Mouse (Mus musculus) hindbrain, postnatal 0 days (tissue): ENCODE measurements around the gene Wfdc15a. TPM values are rescaled to one million over a fixed set of nuclear protein-coding genes. Genes with fewer than 3 reads are reported as not detected.
"Not testable (repeated sequence)": the region's sequence is repeated elsewhere in the genome, so short reads cannot be mapped to it uniquely, and the experiment has no call there.

ENCODE experiments used
- ATAC-seq: fragments of 200-750 bp; cut with Nextera tagmentation; 2 replicates; pipeline ENCODE4 v1.8.0; 2017; ENCODE audit warnings: mild to moderate bottlenecking, moderate TSS enrichment, moderate library complexity
- DNase-seq: peaks from one replicate; pipeline ENCODE4 v3.0.0-alpha.2; 2015; ENCODE audit warnings: low spot score
- H3K27ac ChIP-seq: fragments of 300-500 bp; sonication (generic); 2 replicates; pipeline ENCODE4 v1.5.1; 2014; ENCODE audit warnings: mild to moderate bottlenecking
- H3K27me3 ChIP-seq: fragments of 300-500 bp; sonication (generic); 2 replicates; pipeline ENCODE4 v1.6.1; 2014; ENCODE audit warnings: low read length, mixed read lengths; ENCODE audit not compliant: insufficient read depth
- H3K36me3 ChIP-seq: fragments of 300-500 bp; sonication (generic); 2 replicates; pipeline ENCODE4 v1.6.1; 2014; ENCODE audit warnings: low read length, mixed read lengths; ENCODE audit not compliant: insufficient read depth
- H3K4me1 ChIP-seq: fragments of 300-500 bp; sonication (generic); 2 replicates; pipeline ENCODE4 v1.6.1; 2014; ENCODE audit warnings: antibody characterized with exemption, low read length, mixed read lengths; ENCODE audit not compliant: insufficient read depth
- H3K4me2 ChIP-seq: fragments of 300-500 bp; sonication (generic); 2 replicates; pipeline ENCODE4 v1.6.1; 2014; ENCODE audit warnings: low read depth, mild to moderate bottlenecking, low read length, moderate library complexity, mixed read lengths
- H3K4me3 ChIP-seq: fragments of 300-500 bp; sonication (generic); 2 replicates; pipeline ENCODE4 v1.5.1; 2014; ENCODE audit warnings: low read length
- H3K9ac ChIP-seq: fragments of 300-500 bp; sonication (generic); replicated peaks from 2 replicates; pipeline ENCODE4 v1.6.1; 2014; ENCODE audit warnings: mild to moderate bottlenecking, low read length, moderate library complexity, mixed read lengths
- H3K9me3 ChIP-seq: fragments of 300-500 bp; sonication (generic); 2 replicates; pipeline ENCODE4 v1.6.1; 2016; ENCODE audit warnings: low read length, mixed read lengths
- CTCF ChIP-seq: IDR thresholded peaks from 2 replicates; pipeline ENCODE4 v1.5.1; 2016; ENCODE audit warnings: antibody characterized with exemption, control low read depth, low read depth
- WGBS: fragments of 180-500 bp; shearing (Covaris S2); extraction: QIAGEN DNeasy Blood & Tissue Kit; methylation state at CpG from one replicate; pipeline ENCODE4 v1.1.7; 2014; 5-methylcytosine and 5-hydroxymethylcytosine counted together
- polyA plus RNA-seq: library from polyadenylated mRNA; unstranded; fragments of >200 nt; fragmentation: Nextera tagmentation; extraction: Ambion mirVana; gene quantifications from 2 replicates; pipeline ENCODE4 v1.2.1, GENCODE M21; 2015
- total RNA-seq: library from RNA; depleted of rRNA; stranded (reverse); fragments of >200 nt; gene quantifications from 2 replicates; pipeline ENCODE4 v1.2.3, GENCODE M21; 2014

Gene Wfdc15a
- total and polyA plus RNA-seq, 2 experiments from 2014 or later, result not detected

- Histone ChIP-seq H3K9me3 (no peaks in the 10 kb centered on the region), H3K4me2 (no peak overlapping the region), H3K4me3 (no peak overlapping the region), H3K27ac (no peak overlapping the region), H3K36me3 (no peaks in the 10 kb centered on the region), H3K27me3 (no peaks in the 10 kb centered on the region), H3K9ac (no peak overlapping the region), H3K4me1 (no peaks in the 10 kb centered on the region)
- TF ChIP-seq CTCF, result no peak
- DNase-seq (no peak), ATAC-seq (no peak)
- WGBS, result 78% methylated on average over 4 of the region's 4 CpGs
Observed at GRCm38 (mm10) chr2:164210892-164211291, 11.0 kb upstream of the Wfdc15a start.

GRCm38 (mm10) chr2:164206676-164207075 lies 6.7 kb upstream of the Wfdc15a start:
- DNase-seq (no peak), ATAC-seq (no peak)
- Histone ChIP-seq H3K4me2 (no peak overlapping the region), H3K36me3 (no peaks in the 10 kb centered on the region), H3K4me3 (no peak overlapping the region), H3K27ac (no peak overlapping the region), H3K4me1 (no peaks in the 10 kb centered on the region), H3K9me3 (no peaks in the 10 kb centered on the region), H3K9ac (no peak overlapping the region), H3K27me3 (no peaks in the 10 kb centered on the region)
- no peak for TF ChIP-seq CTCF
- 86% methylated on average over 4 of the region's 4 CpGs for WGBS

GRCm38 (mm10) chr2:164206011-164206410 lies 6.1 kb upstream of the Wfdc15a start:
- not testable (repeated sequence) for H3K4me3 ChIP-seq, ATAC-seq, DNase-seq, H3K9me3 ChIP-seq, H3K27me3 ChIP-seq, H3K4me2 ChIP-seq, H3K4me1 ChIP-seq, H3K9ac ChIP-seq, H3K27ac ChIP-seq, H3K36me3 ChIP-seq
- 91% methylated on average over 10 of the region's 10 CpGs for WGBS

- 85% methylated on average over 5 of the region's 5 CpGs for WGBS
- DNase-seq, result no peak
Observed at GRCm38 (mm10) chr2:164196700-164196990, 3.3 kb downstream of the Wfdc15a start.

DNA sequence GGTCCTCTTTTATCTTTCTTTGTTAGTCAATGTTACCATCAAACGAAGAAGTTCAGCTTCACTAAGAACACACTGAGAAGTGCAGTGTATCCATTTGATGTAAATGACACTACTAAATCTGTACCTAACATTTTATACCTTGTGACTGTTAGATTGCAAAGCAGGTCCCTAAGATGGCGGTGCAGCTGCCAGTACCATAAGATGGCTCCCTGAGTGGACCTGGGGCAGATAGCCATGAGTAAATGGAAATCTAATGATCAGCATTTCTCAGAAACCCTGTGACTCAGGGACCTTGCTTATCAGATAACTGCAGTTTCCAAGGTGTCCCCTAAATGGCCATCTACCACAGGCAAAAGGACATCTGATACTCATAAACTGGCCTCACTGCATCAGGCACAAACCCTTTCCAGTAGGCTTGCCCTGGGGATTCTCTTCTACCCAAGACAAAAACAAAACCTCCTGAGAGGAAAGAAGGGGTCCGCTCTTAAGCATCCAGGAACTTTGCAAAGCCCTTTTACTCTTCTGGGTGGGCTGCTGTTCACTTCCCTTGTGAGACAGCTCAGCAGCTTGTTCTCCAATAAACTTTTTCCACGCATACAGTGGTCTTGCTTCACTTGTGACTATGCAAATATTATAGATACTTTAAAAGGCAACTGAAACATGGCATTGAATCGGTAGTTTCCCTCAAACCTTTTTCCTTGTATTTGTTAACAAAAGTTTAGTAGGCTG lies 3.8 kb downstream of the Wfdc15a start:
- Histone ChIP-seq H3K4me2 (no peak overlapping the region), H3K4me3 (no peak overlapping the region), H3K27ac (no peak overlapping the region), H3K9ac (no peak overlapping the region), H3K27me3 (no peaks in the 10 kb centered on the region), H3K9me3 (no peaks in the 10 kb centered on the region), H3K4me1 (no peaks in the 10 kb centered on the region), H3K36me3 (no peaks in the 10 kb centered on the region)
- DNase-seq (no peak), ATAC-seq (no peak)
- no peak for TF ChIP-seq CTCF
- 88% methylated on average over 5 of the region's 5 CpGs for whole genome bisulfite sequencing

More at GRCm38 (mm10) chr2:164196700-164196990, 3.3 kb downstream of the Wfdc15a start:
- H3K4me1 ChIP-seq, result no peaks in the 10 kb centered on the region
- H3K4me2 ChIP-seq, result no peak overlapping the region
- H3K27me3 ChIP-seq, result no peaks in the 10 kb centered on the region
- no peak overlapping the region for H3K27ac ChIP-seq
- no peaks in the 10 kb centered on the region for H3K9me3 ChIP-seq
- no peaks in the 10 kb centered on the region for H3K36me3 ChIP-seq
- ATAC-seq, result no peak
- no peak overlapping the region for H3K4me3 ChIP-seq
- no peak for TF ChIP-seq CTCF
- no peak overlapping the region for H3K9ac ChIP-seq

- Histone ChIP-seq H3K4me1 (no peaks in the 10 kb centered on the region), H3K4me2 (no peak overlapping the region), H3K27ac (no peak overlapping the region), H3K36me3 (no peaks in the 10 kb centered on the region), H3K4me3 (no peak overlapping the region), H3K9me3 (no peaks in the 10 kb centered on the region), H3K27me3 (no peaks in the 10 kb centered on the region), H3K9ac (no peak overlapping the region)
- DNase-seq (no peak), ATAC-seq (no peak)
- TF ChIP-seq CTCF, result no peak
- WGBS, result 78% methylated on average over 5 of the region's 5 CpGs
Observed at GRCm38 (mm10) chr2:164194959-164195630, 4.8 kb downstream of the Wfdc15a start.

DNA sequence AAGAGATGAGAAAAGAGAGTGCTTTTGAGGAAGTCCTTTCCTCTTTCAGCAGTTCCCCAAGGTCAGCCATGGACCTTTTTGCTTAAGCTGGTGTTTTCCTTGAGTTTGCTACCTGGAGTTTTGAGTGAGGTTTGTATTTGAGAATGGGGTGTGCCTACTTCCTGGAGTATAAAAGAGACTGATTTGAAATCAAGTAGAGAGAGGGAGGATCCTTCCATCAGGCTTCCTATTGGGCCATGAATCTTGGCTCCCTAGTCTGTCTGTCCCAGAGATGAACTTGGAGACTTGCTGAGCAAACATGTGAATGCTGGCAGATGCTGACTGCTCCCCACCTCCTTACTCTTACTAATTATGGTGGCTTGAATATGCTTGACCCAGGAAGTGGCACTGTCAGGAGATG lies 7.7 kb downstream of the Wfdc15a start:
- no peak overlapping the region for H3K4me2 ChIP-seq
- no peaks in the 10 kb centered on the region for H3K9me3 ChIP-seq
- no peak overlapping the region for H3K9ac ChIP-seq
- no peak for TF ChIP-seq CTCF
- no peaks in the 10 kb centered on the region for H3K27me3 ChIP-seq
- no peaks in the 10 kb centered on the region for H3K4me1 ChIP-seq
- H3K27ac ChIP-seq, result no peak overlapping the region
- no peaks in the 10 kb centered on the region for H3K36me3 ChIP-seq
- ATAC-seq (no peak), DNase-seq (no peak)
- H3K4me3 ChIP-seq, result no peak overlapping the region
